Mouse (Mus musculus): ENCODE measurements around the gene Kcna6. TPM values are rescaled to one million over a fixed set of nuclear protein-coding genes. Genes with fewer than 3 reads are reported as not detected.

The Kcna6 gene
- polyA plus RNA-seq, 1 experiment from 2014 or later = 0.17 TPM

DNA sequence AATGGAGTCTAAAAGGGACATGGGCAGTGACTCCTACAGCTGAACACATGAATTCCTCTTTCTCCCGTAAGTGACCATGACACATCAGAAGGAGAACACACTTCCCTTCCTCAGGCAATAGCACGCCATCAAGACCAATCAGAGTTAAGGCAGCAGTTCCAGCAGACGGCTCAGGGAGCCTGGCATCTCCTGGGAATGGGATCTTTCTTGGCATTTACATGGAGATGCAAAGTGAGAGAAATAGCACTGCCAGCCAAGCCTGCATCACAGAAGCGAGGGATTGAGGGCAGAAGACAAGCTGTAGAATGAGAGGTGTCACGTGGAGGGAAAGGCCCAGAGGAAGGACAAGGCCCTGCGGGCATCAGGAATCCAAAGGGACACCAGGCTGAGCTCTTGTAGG, 7.8 kb downstream of the Kcna6 start:
- Histone ChIP-seq H3K4me2 (no peak overlapping the region), H3K4me1 (replicated peaks) (no peaks in the 10 kb centered on the region), H3K27me3 (no peaks in the 10 kb centered on the region; the same call in 1 of the 2 replicates), H3K4me3 (replicated peaks) (no peak overlapping the region), H3K36me3 (no peaks in the 10 kb centered on the region), H3K27ac (no peak overlapping the region), H3K9ac (no peak overlapping the region), H3K9me3 (replicated peaks) (no peaks in the 10 kb centered on the region)
- ATAC-seq (ENCODE audit: low read depth) = no peak
- no peak for DNase-seq
- WGBS (ENCODE audit: insufficient replicate concordance) = 56% methylated on average over 6 of the region's 6 CpGs

DNA sequence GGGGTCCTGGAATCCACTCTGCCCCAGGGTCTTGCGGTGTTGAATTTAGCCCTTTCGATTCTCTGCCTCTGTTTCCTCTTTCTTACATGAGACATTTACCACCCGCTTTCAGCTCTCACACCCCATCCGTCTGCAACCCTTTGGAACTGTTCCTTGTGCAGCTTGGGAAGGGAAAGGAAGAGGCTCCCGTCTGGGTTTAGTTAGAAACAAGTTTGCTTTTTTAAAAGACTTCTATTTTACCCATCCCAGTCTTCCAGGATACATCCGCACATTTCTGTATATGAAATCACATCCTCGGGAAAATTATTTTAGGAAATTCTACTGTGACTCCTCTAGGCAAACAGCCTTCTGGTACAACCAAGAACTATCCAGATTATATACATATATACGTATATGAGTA, 11.7 kb downstream of the Kcna6 start:
- WGBS (ENCODE audit: insufficient replicate concordance) = 63% methylated on average over 8 of the region's 8 CpGs
- Histone ChIP-seq H3K9ac (no peak overlapping the region), H3K27me3 (no peaks in the 10 kb centered on the region), H3K27ac (no peak overlapping the region), H3K36me3 (no peaks in the 10 kb centered on the region), H3K4me3 (replicated peaks) (no peak overlapping the region), H3K4me2 (no peak overlapping the region), H3K9me3 (replicated peaks) (no peaks in the 10 kb centered on the region), H3K4me1 (replicated peaks) (no peaks in the 10 kb centered on the region)
- DNase-seq (no peak), ATAC-seq (ENCODE audit: low read depth) (no peak)

DNA sequence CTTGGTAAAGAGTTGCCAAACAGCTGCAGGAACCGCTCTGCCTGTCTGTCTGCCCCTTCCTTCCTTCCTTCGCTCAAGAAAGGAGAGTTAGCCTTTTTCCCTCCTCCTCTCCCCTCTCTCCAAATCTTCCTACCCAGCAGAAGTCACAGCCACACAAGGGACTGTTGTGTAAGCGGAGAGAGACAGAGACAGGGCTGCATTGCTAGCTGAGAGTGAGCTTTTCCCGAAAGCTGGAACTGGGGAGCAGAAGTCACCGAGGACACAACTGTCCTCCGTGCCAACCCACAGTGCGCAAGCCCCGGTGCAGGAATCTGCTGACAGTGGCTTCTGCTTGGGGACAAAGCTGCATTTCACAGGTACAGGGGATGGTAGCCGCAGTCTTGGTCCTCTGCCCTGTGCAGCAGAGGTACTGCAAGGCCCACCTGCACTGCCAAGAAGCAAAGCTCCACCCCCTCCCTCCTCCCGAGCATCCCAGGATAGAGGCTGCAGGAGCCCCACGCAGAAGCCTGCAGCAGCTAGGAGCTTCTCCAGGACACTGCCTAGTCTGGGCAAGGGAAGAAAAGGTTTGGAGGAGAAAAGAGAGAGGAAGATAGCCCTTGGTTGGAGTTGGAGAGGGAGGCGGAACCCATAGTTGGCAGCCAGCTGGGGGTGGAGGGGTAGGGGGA, 21.9 kb downstream of the Kcna6 start:
- Histone ChIP-seq H3K9ac (no peak overlapping the region), H3K36me3 (no peaks in the 10 kb centered on the region), H3K4me2 (no peak overlapping the region), H3K4me1 (replicated peaks) (no peaks in the 10 kb centered on the region), H3K4me3 (replicated peaks) (no peak overlapping the region), H3K27ac (no peak overlapping the region), H3K27me3 (no peaks in the 10 kb centered on the region), H3K9me3 (replicated peaks) (no peaks in the 10 kb centered on the region)
- 54% methylated on average over 12 of the region's 12 CpGs for WGBS (ENCODE audit: insufficient replicate concordance)
- DNase-seq = no peak
- no peak for ATAC-seq (ENCODE audit: low read depth)

DNA sequence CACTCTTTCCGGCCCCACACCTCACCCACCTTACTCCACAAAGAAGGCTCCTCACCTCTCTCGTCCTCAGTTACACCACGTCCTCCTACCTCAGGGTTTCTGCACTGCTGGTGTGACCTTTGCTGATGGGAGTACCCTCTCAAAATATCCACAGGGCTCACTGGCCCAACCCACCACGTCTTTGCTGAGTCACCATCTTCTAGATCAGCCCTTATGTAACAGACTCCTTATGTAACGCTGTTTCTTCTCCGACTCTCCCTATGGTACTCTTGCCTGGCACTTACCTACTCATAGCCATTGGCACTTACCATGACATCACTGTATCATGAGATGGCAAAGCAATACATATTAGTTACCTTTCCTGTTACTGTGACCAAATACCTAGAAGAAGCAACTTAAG, 27.9 kb downstream of the Kcna6 start:
- Histone ChIP-seq H3K4me2 (no peak overlapping the region), H3K27ac (no peak overlapping the region), H3K4me1 (replicated peaks) (no peaks in the 10 kb centered on the region), H3K36me3 (no peaks in the 10 kb centered on the region), H3K4me3 (replicated peaks) (no peak overlapping the region), H3K27me3 (no peaks in the 10 kb centered on the region), H3K9me3 (replicated peaks) (no peaks in the 10 kb centered on the region), H3K9ac (no peak overlapping the region)
- no peak for ATAC-seq (ENCODE audit: low read depth)
- 54% methylated on average over 6 of the region's 6 CpGs for WGBS (ENCODE audit: insufficient replicate concordance)
- no peak for DNase-seq

DNA sequence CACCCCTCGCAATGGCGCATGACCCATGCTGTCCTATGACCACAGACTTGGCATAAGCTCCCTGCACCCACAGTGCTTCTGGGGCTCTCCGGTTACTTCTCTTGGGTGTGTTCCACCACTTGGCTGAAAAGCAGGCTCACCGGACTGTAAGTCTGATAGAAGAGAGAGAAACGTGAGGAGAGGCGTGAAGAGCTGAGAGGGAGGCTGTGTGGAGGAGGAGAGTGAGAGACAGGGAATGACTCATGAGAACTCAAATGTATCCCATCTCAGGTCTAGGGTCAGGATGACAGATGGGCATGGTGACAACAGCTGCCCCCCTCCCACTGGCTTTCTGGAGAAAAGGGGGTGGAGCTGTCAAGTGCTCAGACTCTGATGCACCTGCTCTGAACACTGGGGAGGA, 34.5 kb downstream of the Kcna6 start:
- H3K36me3 ChIP-seq = no peaks in the 10 kb centered on the region
- H3K4me2 ChIP-seq = no peak overlapping the region
- ATAC-seq (ENCODE audit: low read depth) = no peak
- no peak overlapping the region for H3K27ac ChIP-seq
- 58% methylated on average over 6 of the region's 6 CpGs for WGBS (ENCODE audit: insufficient replicate concordance)
- no peaks in the 10 kb centered on the region for H3K9me3 ChIP-seq (replicated peaks)
- H3K27me3 ChIP-seq = peaks cover 6% of the 10 kb centered on the region
- H3K4me1 ChIP-seq (replicated peaks) = no peaks in the 10 kb centered on the region; the same call in 1 of the 2 replicates
- no peak overlapping the region for H3K4me3 ChIP-seq (replicated peaks)
- H3K9ac ChIP-seq = no peak overlapping the region
- DNase-seq = no peak

DNA sequence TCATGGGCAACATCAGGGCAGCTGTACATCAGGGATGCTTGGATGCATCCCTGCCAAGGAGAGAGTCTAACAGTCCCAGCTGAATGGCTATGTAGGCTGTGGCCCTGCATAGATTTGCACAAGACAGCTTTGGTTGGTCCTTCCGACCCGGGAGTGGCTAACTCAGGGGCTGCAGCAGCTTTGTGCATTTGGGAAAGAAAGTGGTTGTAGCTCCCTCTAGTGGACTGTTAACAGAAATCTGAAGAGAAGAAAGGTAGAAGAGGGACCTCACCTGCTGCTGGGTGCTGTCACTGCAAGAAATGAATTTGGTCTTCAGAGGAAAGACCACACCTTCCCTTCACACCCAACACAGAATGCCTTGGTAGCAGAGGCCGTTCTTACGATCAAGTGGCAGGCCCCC, 36.0 kb downstream of the Kcna6 start:
- 20% methylated on average over 4 of the region's 4 CpGs for WGBS (ENCODE audit: insufficient replicate concordance)
- H3K27me3 ChIP-seq = peaks cover 6% of the 10 kb centered on the region
- H3K9me3 ChIP-seq (replicated peaks) = no peaks in the 10 kb centered on the region
- no peak for ATAC-seq (ENCODE audit: low read depth)
- H3K4me1 ChIP-seq (replicated peaks) = no peaks in the 10 kb centered on the region; the same call in 1 of the 2 replicates
- H3K36me3 ChIP-seq = no peaks in the 10 kb centered on the region
- no peak overlapping the region for H3K4me2 ChIP-seq
- no peak overlapping the region for H3K4me3 ChIP-seq (replicated peaks)
- DNase-seq = no peak
- no peak overlapping the region for H3K9ac ChIP-seq
- no peak overlapping the region for H3K27ac ChIP-seq

DNA sequence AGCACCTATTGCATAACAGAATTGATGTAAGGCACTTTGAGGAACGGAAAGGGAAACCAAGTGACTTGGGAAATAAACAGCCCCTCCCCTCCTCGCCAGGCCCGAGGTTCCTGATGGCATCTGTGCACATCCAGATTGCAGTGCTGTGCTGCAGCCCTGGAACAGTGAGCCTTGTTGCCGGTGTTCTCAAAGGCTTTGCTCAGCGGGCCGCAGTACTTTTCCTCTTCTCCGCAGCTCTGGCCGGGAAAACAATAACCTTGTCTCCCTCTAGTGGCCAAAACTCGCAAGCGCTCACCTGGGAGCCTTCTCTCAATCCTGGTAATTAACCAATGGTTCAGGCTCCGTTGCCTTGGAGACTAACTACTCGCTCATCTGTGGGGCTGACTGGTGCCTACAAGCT, 38.4 kb downstream of the Kcna6 start:
- Histone ChIP-seq H3K9me3 (replicated peaks) (no peaks in the 10 kb centered on the region), H3K9ac (no peak overlapping the region), H3K4me2 (no peak overlapping the region), H3K36me3 (no peaks in the 10 kb centered on the region), H3K4me1 (replicated peaks) (no peaks in the 10 kb centered on the region; the same call in 1 of the 2 replicates), H3K27me3 (peaks cover 6% of the 10 kb centered on the region), H3K4me3 (replicated peaks) (no peak overlapping the region), H3K27ac (no peak overlapping the region)
- peak; percentile 6 for DNase-seq
- no peak for ATAC-seq (ENCODE audit: low read depth)
- 4% methylated on average over 12 of the region's 12 CpGs for WGBS (ENCODE audit: insufficient replicate concordance)

DNA sequence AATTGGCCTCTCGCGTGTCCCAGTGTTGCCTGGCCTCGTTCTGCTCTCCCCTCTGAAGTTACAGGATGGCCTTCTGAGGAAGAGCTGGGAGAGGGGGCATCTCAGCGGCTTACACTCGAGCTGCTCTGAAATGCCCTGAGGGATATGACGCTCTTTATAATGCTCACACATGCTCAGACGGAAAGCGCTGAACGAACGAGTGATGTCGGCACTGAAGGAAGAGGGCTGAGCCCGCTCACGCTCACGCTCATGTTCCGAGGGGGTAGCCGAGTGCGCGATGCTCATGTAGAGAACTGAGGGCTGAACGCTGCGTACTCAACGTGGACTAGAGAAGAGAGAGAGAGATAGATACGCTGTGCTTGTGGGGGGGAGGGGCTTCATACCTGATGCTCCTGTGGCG, 39.3 kb downstream of the Kcna6 start:
- Histone ChIP-seq H3K4me1 (replicated peaks) (no peaks in the 10 kb centered on the region; the same call in 1 of the 2 replicates), H3K4me2 (no peak overlapping the region), H3K9ac (no peak overlapping the region), H3K27me3 (peaks cover 6% of the 10 kb centered on the region), H3K4me3 (replicated peaks) (no peak overlapping the region), H3K36me3 (no peaks in the 10 kb centered on the region), H3K27ac (no peak overlapping the region), H3K9me3 (replicated peaks) (no peaks in the 10 kb centered on the region)
- DNase-seq = no peak
- ATAC-seq (ENCODE audit: low read depth) = no peak
- 64% methylated on average over 23 of the region's 23 CpGs for WGBS (ENCODE audit: insufficient replicate concordance)

DNA sequence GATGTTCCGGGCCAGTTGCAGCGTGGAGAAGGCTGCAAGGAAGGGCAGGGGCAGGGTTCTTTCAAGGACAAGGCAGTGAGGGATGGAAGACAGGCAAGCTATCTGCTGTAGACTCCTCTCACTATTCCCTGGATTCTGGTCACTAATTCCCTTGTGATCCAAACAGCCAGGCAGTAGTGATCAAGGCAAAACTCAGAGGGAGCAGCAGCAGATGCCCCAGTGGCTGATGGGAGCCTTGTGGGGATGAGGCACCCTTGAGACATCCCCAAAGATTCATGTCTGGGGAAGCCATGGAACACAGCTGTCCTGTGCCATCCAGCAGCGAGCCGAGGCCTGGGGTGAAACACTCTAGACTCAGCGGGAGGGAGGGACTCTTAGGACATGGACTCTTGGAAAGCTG, 40.5 kb downstream of the Kcna6 start:
- Histone ChIP-seq H3K27ac (no peak overlapping the region), H3K9me3 (replicated peaks) (no peaks in the 10 kb centered on the region), H3K4me3 (replicated peaks) (no peak overlapping the region), H3K27me3 (peaks cover 6% of the 10 kb centered on the region), H3K4me1 (replicated peaks) (no peaks in the 10 kb centered on the region; the same call in 1 of the 2 replicates), H3K36me3 (no peaks in the 10 kb centered on the region), H3K9ac (no peak overlapping the region), H3K4me2 (no peak overlapping the region)
- no peak for ATAC-seq (ENCODE audit: low read depth)
- 58% methylated on average over 5 of the region's 5 CpGs for WGBS (ENCODE audit: insufficient replicate concordance)
- no peak for DNase-seq

DNA sequence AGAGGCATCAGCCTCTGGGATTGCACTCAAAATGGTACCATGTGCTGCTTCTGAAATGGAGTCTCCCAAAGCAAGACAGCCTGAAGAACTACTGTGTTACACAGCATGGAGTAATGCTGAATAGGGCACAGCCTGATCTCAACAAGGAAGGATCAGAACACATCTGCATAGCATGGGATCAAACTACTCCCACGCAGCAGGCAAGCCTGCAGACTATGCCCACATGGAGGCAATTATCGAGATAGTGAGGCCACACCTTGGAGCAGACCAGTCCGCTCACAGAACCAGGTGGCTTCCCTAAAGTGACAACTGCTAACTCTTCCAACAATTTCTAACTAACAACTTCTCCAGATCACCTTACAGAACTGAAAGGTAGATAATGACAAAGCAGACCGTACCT, 53.4 kb downstream of the Kcna6 start:
- Histone ChIP-seq H3K4me3 (replicated peaks) (no peak overlapping the region), H3K27me3 (no peaks in the 10 kb centered on the region), H3K9me3 (replicated peaks) (no peaks in the 10 kb centered on the region), H3K4me2 (no peak overlapping the region), H3K27ac (no peak overlapping the region), H3K36me3 (no peaks in the 10 kb centered on the region), H3K4me1 (replicated peaks) (no peaks in the 10 kb centered on the region), H3K9ac (no peak overlapping the region)
- ATAC-seq (ENCODE audit: low read depth) = no peak
- no peak for DNase-seq
- WGBS (ENCODE audit: insufficient replicate concordance) = 69% methylated on average over 4 of the region's 4 CpGs

DNA sequence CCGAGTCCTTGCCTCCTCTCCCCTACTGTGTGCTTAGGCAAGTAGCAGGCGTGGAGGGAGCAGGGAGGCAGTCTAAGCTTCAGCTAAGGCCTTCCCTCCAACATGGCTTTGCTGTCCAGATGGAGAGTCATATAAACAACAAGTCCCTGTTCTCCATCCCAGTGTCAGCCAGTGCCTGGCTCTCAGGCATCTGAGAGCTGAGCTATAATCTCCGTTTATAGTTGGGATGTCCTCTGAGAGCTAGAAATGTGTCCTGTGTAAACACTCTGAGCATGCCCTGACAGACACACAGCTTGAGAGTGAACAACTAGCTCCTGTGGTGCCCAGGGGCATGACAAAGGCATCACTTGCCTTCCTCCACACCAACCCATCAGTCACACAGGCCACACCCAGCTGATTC, 55.3 kb downstream of the Kcna6 start:
- no peak overlapping the region for H3K9ac ChIP-seq
- ATAC-seq (ENCODE audit: low read depth) = no peak
- no peaks in the 10 kb centered on the region for H3K4me1 ChIP-seq (replicated peaks)
- H3K4me3 ChIP-seq (replicated peaks) = no peak overlapping the region
- H3K9me3 ChIP-seq (replicated peaks) = no peaks in the 10 kb centered on the region
- H3K27me3 ChIP-seq = no peaks in the 10 kb centered on the region
- H3K4me2 ChIP-seq = no peak overlapping the region
- H3K27ac ChIP-seq = no peak overlapping the region
- WGBS (ENCODE audit: insufficient replicate concordance) = 53% methylated on average over 3 of the region's 3 CpGs
- DNase-seq = no peak
- H3K36me3 ChIP-seq = no peaks in the 10 kb centered on the region

DNA sequence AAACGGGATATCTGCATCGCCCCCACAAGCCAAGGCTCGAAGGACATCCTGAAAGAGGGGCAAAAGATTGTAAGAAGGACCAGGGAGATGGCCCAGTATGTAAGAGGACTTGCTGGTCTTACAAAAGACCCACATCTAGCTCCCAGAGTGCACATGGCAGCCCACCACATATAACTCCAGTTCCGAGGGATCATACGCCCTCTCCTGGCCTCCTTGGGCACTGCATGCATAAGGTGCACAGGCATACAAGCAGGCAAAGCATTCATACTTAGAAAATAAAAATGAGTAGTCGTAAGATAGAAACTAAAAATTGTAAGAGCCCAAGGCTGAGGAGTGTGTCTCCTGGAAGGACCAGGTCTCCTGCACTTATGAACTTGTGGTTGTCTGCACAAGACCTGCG, 61.5 kb downstream of the Kcna6 start:
- no peak overlapping the region for H3K27ac ChIP-seq
- DNase-seq (no peak), ATAC-seq (ENCODE audit: low read depth) (no peak)
- no peak overlapping the region for H3K4me2 ChIP-seq
- no peaks in the 10 kb centered on the region for H3K27me3 ChIP-seq
- WGBS (ENCODE audit: insufficient replicate concordance) = 45% methylated on average over 7 of the region's 7 CpGs
- no peaks in the 10 kb centered on the region for H3K36me3 ChIP-seq
- no peaks in the 10 kb centered on the region for H3K4me1 ChIP-seq (replicated peaks)
- H3K9ac ChIP-seq = no peak overlapping the region
- H3K4me3 ChIP-seq (replicated peaks) = no peak overlapping the region
- H3K9me3 ChIP-seq (replicated peaks) = no peaks in the 10 kb centered on the region

All from liver, embryonic 13.5 days (tissue).